Mouse (Mus musculus) CD8-positive naive resting alpha-beta T cell, adult 2 months (primary cell): ENCODE data around the gene Extl2.

Experiments
- DNase-seq, 2 experiments: peaks; one replicate each; pipeline ENCODE4 v3.0.0; 2022; ENCODE audit warnings: low read depth in 2 of 2, low spot score in 2 of 2

Gene Extl2

DNA sequence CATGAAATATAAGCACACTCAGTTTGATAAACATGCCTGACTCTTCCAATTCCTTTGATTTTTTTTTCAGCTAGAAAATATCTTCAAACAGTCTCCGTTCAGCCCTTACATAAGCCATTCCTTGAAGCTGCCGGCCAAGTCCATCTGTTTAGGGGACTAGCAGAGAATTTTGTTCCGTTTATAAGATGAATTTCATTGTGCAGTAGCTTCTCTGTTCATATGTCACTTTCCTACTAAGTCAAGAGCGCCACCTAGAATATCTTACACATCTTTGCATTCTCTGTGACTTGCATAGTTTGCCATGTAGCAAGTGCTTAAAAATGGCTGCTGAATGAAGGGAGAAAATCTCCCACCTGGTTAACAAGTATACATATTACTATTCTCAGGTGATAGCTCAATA lies 71.2 kb downstream of the Extl2 start:
- DNase-seq, result no peak
